Mouse (Mus musculus) G1E (cell line): Measurements from ENCODE around the gene Rnf216. TPM values are rescaled to one million over a fixed set of nuclear protein-coding genes. Genes with fewer than 3 reads are reported as not detected.

Experiments
- ATAC-seq: 2 replicates; pipeline ENCODE4 v1.8.0; 2016; ENCODE audit warnings: mild to moderate bottlenecking; ENCODE audit not compliant: insufficient number of reproducible peaks, poor library complexity, low FRiP score, severe bottlenecking; ENCODE audit errors: extremely low read depth
- DNase-seq: peaks from one replicate; pipeline ENCODE4 v3.0.0; 2012; ENCODE audit warnings: low spot score
- H3K27me3 ChIP-seq: 2 replicates; pipeline ENCODE4 v1.6.1; 2012; ENCODE audit warnings: mild to moderate bottlenecking, low read length, inconsistent platforms; ENCODE audit not compliant: insufficient read depth
- H3K36me3 ChIP-seq: replicated peaks from 2 replicates; pipeline ENCODE3; 2012; ENCODE audit warnings: mild to moderate bottlenecking, inconsistent platforms
- H3K4me1 ChIP-seq: 2 replicates; pipeline ENCODE4 v1.6.1; 2012; ENCODE audit warnings: low read depth, low read length, inconsistent platforms, mixed read lengths; ENCODE audit not compliant: insufficient read depth
- H3K4me3 ChIP-seq: 2 replicates; pipeline ENCODE4 v1.5.1; 2012; ENCODE audit warnings: low read depth, mild to moderate bottlenecking, inconsistent platforms, low read length, moderate library complexity, mixed read lengths
- H3K9me3 ChIP-seq: replicated peaks from 2 replicates; pipeline ENCODE4 v1.6.1; 2012; ENCODE audit warnings: inconsistent platforms
- CTCF ChIP-seq: IDR thresholded peaks from 2 replicates; pipeline ENCODE4 v1.5.1; 2012; ENCODE audit warnings: low read depth, low read length, inconsistent platforms, mixed read lengths
- GATA1 ChIP-seq: IDR thresholded peaks from 2 replicates; pipeline ENCODE4 v1.6.1; 2012; ENCODE audit warnings: borderline replicate concordance, low read length, inconsistent platforms, mixed read lengths
- GATA2 ChIP-seq: IDR thresholded peaks from 2 replicates; pipeline ENCODE4 v1.6.1; 2012; ENCODE audit warnings: low read depth, low read length, inconsistent platforms, borderline replicate concordance
- POLR2AphosphoS5 ChIP-seq: IDR thresholded peaks from 2 replicates; pipeline ENCODE4 v1.6.1; 2012; ENCODE audit warnings: low read depth, low read length, inconsistent platforms; ENCODE audit not compliant: insufficient replicate concordance
- TAL1 ChIP-seq: conservative IDR thresholded peaks from 2 replicates; pipeline ENCODE4 v1.6.1; 2012; ENCODE audit warnings: low read depth, low read length, inconsistent platforms, mixed read lengths
- polyA plus RNA-seq: library from polyadenylated mRNA; stranded (reverse); fragments of >175 nt; gene quantifications from 2 replicates; pipeline ENCODE4 v1.2.3, GENCODE M21; 2012
- total RNA-seq, 2 experiments: library from RNA; stranded (forward) in 1 of 2; stranded (reverse) in 1 of 2; fragments of 200-1000 nt in 1 of 2; fragments of >200 nt in 1 of 2; fragmentation: Nextera tagmentation in 1 of 2; gene quantifications; 2 replicates each; pipeline ENCODE4 v1.2.3; 2014 to 2017

Rnf216 gene
- total and polyA plus RNA-seq, 3 experiments = 35.5 to 89.5 (median 54.9) TPM

DNA sequence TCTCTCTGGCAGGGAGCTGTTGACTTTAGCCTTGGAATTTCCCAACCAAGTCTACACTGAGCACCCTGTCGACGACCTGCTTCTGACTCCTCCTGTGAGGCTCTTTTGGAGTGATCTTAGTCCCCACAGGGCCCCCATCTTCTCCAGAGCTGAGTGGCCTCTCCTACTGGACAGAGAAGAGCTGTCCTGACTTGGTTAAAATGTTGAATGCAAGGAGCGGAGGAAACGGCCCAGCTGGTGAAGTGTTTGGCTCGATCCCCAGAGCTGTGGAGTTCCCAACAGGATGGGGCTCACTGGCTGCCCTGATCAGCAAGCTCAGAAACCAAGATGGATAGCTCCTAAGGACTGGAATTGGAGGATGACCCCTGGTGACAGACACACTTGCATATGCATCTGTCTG lies 136.3 kb downstream of the Rnf216 start:
- ATAC-seq (no peak), DNase-seq (no peak)
- H3K36me3 ChIP-seq = no peaks in the 10 kb centered on the region
- peaks cover 45% of the 10 kb centered on the region for H3K27me3 ChIP-seq
- 0 out of 2 replicates have a peak, but pooled peaks cover 5% of the 10 kb centered on the region for H3K4me1 ChIP-seq
- TF ChIP-seq TAL1 (no peak), CTCF (no peak), GATA2 (no peak), GATA1 (no peak), POLR2AphosphoS5 (no peak)
- H3K9me3 ChIP-seq = no peaks in the 10 kb centered on the region
- no peak overlapping the region for H3K4me3 ChIP-seq

DNA sequence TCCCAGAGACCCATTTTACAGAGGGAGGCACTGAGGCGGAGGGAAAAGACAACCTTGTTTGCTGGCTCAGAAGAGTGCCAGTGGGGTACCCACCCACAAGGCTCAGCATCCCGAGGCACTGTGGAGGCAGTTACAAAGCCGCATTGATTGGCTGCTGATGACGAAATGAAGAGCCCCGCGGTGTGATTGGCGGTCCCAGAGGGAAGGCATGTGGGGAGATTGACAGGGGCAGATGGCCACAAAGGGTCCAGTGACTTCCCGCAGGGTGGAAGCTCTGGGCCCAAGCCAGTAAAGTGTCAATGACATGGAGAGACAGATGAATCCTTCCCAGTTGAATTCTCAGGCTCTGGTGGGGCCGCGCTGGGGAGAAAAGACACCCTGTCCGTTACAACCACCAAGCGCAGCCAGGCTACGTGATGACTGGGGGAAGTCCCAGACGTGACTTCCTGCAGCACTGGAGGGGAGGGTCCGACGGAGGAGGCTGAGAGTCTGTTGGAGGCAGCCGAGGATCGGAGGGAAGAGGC lies 138.1 kb downstream of the Rnf216 start:
- ATAC-seq (no peak), DNase-seq (no peak)
- Histone ChIP-seq H3K36me3 (no peaks in the 10 kb centered on the region), H3K4me3 (no peak overlapping the region), H3K4me1 (0 out of 2 replicates have a peak, but pooled peaks cover 5% of the 10 kb centered on the region), H3K27me3 (peaks cover 55% of the 10 kb centered on the region), H3K9me3 (peaks cover 6% of the 10 kb centered on the region)
- no peak for TF ChIP-seq GATA2
- no peak for TF ChIP-seq CTCF
- TF ChIP-seq GATA1 = no peak
- TF ChIP-seq TAL1 = no peak
- no peak for TF ChIP-seq POLR2AphosphoS5

DNA sequence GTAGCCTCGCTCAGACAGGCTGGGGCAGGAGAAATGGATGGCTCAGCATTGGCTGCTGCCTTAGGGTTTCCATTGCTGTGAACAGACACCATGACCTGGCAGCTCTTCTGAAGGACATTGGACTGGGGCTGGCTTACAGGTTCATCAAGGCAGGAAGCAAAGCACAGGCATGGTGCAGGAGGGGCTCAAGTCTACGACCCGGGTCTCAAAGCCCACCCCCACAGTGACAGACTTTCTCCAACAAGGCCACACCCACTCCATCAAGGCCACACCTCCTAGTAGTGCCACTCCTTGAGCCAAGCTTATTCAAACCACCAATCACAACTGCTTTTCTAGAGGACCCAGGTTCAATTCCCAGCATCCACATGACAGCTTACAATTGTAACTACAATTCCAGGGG lies 138.8 kb downstream of the Rnf216 start:
- 0 out of 2 replicates have a peak, but pooled peaks cover 5% of the 10 kb centered on the region for H3K4me1 ChIP-seq
- TF ChIP-seq GATA1 = no peak
- TF ChIP-seq CTCF = no peak
- TF ChIP-seq TAL1 = no peak
- TF ChIP-seq POLR2AphosphoS5 = no peak
- TF ChIP-seq GATA2 = no peak
- ATAC-seq (no peak), DNase-seq (no peak)
- peaks cover 6% of the 10 kb centered on the region for H3K9me3 ChIP-seq
- H3K4me3 ChIP-seq = no peak overlapping the region
- no peaks in the 10 kb centered on the region for H3K36me3 ChIP-seq
- peaks cover 56% of the 10 kb centered on the region for H3K27me3 ChIP-seq

DNA sequence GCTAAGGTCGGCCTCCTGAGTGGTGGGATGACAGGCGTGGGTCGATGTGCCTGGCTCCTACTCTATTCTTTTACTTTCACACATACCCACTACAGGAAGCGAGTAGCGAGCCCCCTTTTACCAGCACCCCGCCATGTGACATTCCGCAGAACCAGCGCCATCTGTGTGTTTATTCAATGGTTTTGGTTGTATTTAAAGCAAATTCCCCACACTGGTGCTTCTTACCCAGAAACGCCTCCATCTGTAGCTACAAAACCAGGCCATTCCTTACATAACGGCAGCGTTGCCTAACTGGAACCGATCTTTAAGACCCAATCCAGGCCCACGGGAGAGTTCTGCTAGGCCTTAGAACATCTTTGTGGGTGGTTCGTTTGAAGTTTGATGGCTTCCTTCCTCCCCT lies 144.4 kb downstream of the Rnf216 start:
- TF ChIP-seq GATA2 = no peak
- TF ChIP-seq CTCF = no peak
- TF ChIP-seq TAL1 = no peak
- TF ChIP-seq POLR2AphosphoS5 = no peak
- TF ChIP-seq GATA1 = no peak
- no peak overlapping the region for H3K4me3 ChIP-seq
- no peaks in the 10 kb centered on the region for H3K36me3 ChIP-seq
- DNase-seq (no peak), ATAC-seq (no peak)
- peaks cover 9% of the 10 kb centered on the region for H3K4me1 ChIP-seq
- peaks cover 6% of the 10 kb centered on the region for H3K9me3 ChIP-seq
- H3K27me3 ChIP-seq = peaks cover 48% of the 10 kb centered on the region

DNA sequence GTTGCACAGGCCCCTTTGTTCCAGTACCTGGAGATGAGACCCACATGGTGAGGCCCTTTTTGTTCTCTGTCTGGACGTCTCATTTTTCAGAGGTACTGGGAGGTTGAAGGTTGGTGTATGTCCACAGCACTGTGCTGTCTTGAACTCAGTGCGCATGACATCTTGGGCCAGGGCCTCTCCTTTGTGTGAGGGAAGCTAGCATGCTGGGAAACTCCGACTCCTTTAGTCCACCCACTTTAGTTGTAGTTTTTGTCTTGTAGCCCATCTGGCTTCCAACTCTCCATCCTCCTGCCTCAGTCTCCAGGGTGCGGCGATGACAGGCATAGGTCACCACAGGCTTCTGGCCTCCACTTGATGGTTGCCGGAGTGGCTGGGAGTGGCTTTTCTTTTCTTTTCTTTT lies 148.1 kb downstream of the Rnf216 start:
- Histone ChIP-seq H3K9me3 (peaks cover 16% of the 10 kb centered on the region), H3K4me1 (peaks cover 21% of the 10 kb centered on the region), H3K36me3 (no peaks in the 10 kb centered on the region), H3K27me3 (peaks cover 61% of the 10 kb centered on the region), H3K4me3 (no peak overlapping the region)
- ATAC-seq = no peak
- no peak for TF ChIP-seq GATA1
- TF ChIP-seq TAL1 = no peak
- TF ChIP-seq CTCF = no peak
- no peak for TF ChIP-seq GATA2
- no peak for TF ChIP-seq POLR2AphosphoS5
- no peak for DNase-seq

DNA sequence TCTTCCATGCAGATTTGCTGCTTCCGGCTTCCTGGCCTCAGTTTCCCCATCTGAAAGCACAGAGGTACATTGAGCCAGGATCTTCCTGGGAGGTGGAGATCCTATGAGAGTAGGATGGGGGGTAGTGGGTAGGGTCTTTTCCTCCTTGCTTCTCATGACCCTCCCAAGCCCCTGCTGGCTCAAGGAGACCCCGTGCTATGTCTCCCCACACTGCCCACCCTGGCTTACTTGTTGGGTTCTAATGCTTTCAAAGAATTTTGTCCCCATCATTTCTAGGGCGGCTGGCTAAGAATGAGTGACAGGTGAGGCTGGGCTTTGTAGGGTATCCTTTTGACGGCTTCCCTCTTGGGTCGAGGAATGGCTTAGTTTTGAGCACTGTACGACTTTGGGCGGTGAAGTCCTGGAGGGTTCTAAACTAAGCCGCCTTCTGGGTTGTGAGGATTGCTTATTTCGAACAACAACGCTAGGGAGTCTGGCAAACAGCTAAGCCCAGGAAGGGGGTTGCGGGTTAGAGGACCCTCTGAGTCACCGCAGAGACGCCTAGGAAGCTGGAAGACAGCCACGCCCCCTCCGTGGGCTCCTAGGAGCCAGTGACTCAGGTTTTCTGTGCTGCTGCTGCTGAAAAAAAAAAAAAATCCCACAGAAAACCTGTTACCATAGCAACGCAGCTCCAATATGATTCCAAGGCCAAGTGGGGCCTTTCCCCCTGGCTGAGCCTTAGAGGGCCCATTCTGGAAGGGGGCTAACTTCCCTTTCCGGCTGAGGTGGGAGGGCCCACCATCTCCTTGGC lies 148.9 kb downstream of the Rnf216 start:
- no peak for DNase-seq
- Histone ChIP-seq H3K4me3 (no peak overlapping the region; the same call in 1 of the 2 replicates), H3K27me3 (peaks cover 66% of the 10 kb centered on the region), H3K9me3 (peaks cover 16% of the 10 kb centered on the region), H3K36me3 (no peaks in the 10 kb centered on the region), H3K4me1 (peaks cover 21% of the 10 kb centered on the region)
- no peak for ATAC-seq
- TF ChIP-seq GATA1 (no peak), TAL1 (no peak), CTCF (no peak), GATA2 (no peak)
